Mouse (Mus musculus) forebrain, embryonic 12.5 days (tissue): ENCODE results near the gene Gm10471. TPM values are rescaled to one million over a fixed set of nuclear protein-coding genes. Genes with fewer than 3 reads are reported as not detected.
"Not testable (repeated sequence)": the region's sequence is repeated elsewhere in the genome, so short reads cannot be mapped to it uniquely, and the experiment has no call there.

Experiments used
- ATAC-seq: fragments of 200-750 bp; cut with Nextera tagmentation; 2 replicates; pipeline ENCODE4 v1.8.0; 2017; ENCODE audit warnings: moderate TSS enrichment; ENCODE audit not compliant: low FRiP score
- H3K27ac ChIP-seq: fragments of 300-500 bp; sonication (generic); 2 replicates; pipeline ENCODE4 v1.5.1; 2016; ENCODE audit warnings: mild to moderate bottlenecking
- H3K27me3 ChIP-seq: fragments of 300-500 bp; sonication (generic); 2 replicates; pipeline ENCODE4 v1.6.1; 2016; ENCODE audit warnings: mild to moderate bottlenecking
- H3K36me3 ChIP-seq: fragments of 300-500 bp; sonication (generic); replicated peaks from 2 replicates; pipeline ENCODE4 v1.6.1; 2016; ENCODE audit warnings: mild to moderate bottlenecking
- H3K4me1 ChIP-seq: fragments of 300-500 bp; sonication (generic); 2 replicates; pipeline ENCODE4 v1.6.1; 2016
- H3K4me2 ChIP-seq: fragments of 300-500 bp; sonication (generic); 2 replicates; pipeline ENCODE4 v1.6.1; 2016; ENCODE audit warnings: mild to moderate bottlenecking, moderate library complexity
- H3K4me3 ChIP-seq: fragments of 300-500 bp; sonication (generic); replicated peaks from 2 replicates; pipeline ENCODE4 v1.5.1; 2016; ENCODE audit warnings: mild to moderate bottlenecking
- H3K9ac ChIP-seq: fragments of 300-500 bp; sonication (generic); 2 replicates; pipeline ENCODE4 v1.6.1; 2016; ENCODE audit warnings: mild to moderate bottlenecking
- H3K9me3 ChIP-seq: fragments of 300-500 bp; sonication (generic); 2 replicates; pipeline ENCODE4 v1.6.1; 2016
- WGBS: fragments of 180-500 bp; shearing (Covaris S2); methylation state at CpG from one replicate; pipeline ENCODE4 v1.1.7; 2016; 5-methylcytosine and 5-hydroxymethylcytosine counted together
- polyA plus RNA-seq: library from polyadenylated mRNA; unstranded; fragments of >200 nt; fragmentation: Nextera tagmentation; extraction: Ambion mirVana; gene quantifications from 2 replicates; pipeline ENCODE4 v1.2.1, GENCODE M21; 2016

The Gm10471 gene
- polyA plus RNA-seq = not detected in 2 replicates

GRCm38 (mm10) chr5:26089191-26089590 is at the start of gene Gm10471:
TSS of gene Gm10471 (minus strand) at chr5:26089291.
- not testable (repeated sequence) for H3K4me3 ChIP-seq, H3K27ac ChIP-seq, H3K27me3 ChIP-seq, H3K36me3 ChIP-seq, H3K4me1 ChIP-seq, ATAC-seq, H3K9ac ChIP-seq, H3K9me3 ChIP-seq, H3K4me2 ChIP-seq
- WGBS = 81% methylated on average over 1 of the region's 1 CpGs

GRCm38 (mm10) chr5:26121321-26121720 is 32.2 kb upstream of the Gm10471 start, which contains the start of gene Gm10220:
TSS of gene Gm10220 (minus strand) at chr5:26121421.
- H3K36me3 ChIP-seq, H3K4me1 ChIP-seq, ATAC-seq, H3K27ac ChIP-seq, H3K9ac ChIP-seq, H3K27me3 ChIP-seq, H3K4me2 ChIP-seq, H3K9me3 ChIP-seq, H3K4me3 ChIP-seq: not testable (repeated sequence)
- WGBS = no CpG with 5 or more reads among the region's 3 CpGs

- not testable (repeated sequence) for H3K4me3 ChIP-seq, H3K36me3 ChIP-seq, ATAC-seq, H3K27me3 ChIP-seq, H3K9ac ChIP-seq, H3K9me3 ChIP-seq, H3K27ac ChIP-seq, H3K4me1 ChIP-seq, H3K4me2 ChIP-seq
- no CpG with 5 or more reads among the region's 3 CpGs for WGBS
Observed at GRCm38 (mm10) chr5:26105262-26105661, 16.2 kb upstream of the Gm10471 start, which contains the start of gene 5031410I06Rik. TSS of gene 5031410I06Rik (minus strand) at chr5:26105362.

- H3K9ac ChIP-seq, H3K4me2 ChIP-seq, H3K27ac ChIP-seq, H3K36me3 ChIP-seq, H3K27me3 ChIP-seq, H3K4me1 ChIP-seq, H3K4me3 ChIP-seq, ATAC-seq, H3K9me3 ChIP-seq: not testable (repeated sequence)
Observed at GRCm38 (mm10) chr5:26079023-26079422, 10.1 kb downstream of the Gm10471 start.

GRCm38 (mm10) chr5:26070716-26071115 is 18.4 kb downstream of the Gm10471 start:
- no peaks in the 10 kb centered on the region for H3K4me1 ChIP-seq

GRCm38 (mm10) chr5:26058481-26058880 is 30.6 kb downstream of the Gm10471 start, which contains the start of gene Gm7347:
TSS of gene Gm7347 (minus strand) at chr5:26058581.
- H3K27ac ChIP-seq, ATAC-seq, H3K36me3 ChIP-seq, H3K4me2 ChIP-seq, H3K4me1 ChIP-seq, H3K4me3 ChIP-seq, H3K9me3 ChIP-seq, H3K27me3 ChIP-seq, H3K9ac ChIP-seq: not testable (repeated sequence)
- no CpG with 5 or more reads among the region's 2 CpGs for WGBS

More at GRCm38 (mm10) chr5:26070716-26071115, 18.4 kb downstream of the Gm10471 start:
- no peak overlapping the region for H3K4me3 ChIP-seq
- no peak for ATAC-seq
- peaks cover 7% of the 10 kb centered on the region; the same call in 1 of the 2 replicates for H3K9me3 ChIP-seq
- WGBS = 90% methylated on average over 24 of the region's 24 CpGs
- no peaks in the 10 kb centered on the region for H3K36me3 ChIP-seq
- H3K27me3 ChIP-seq = no peaks in the 10 kb centered on the region
- no peak overlapping the region for H3K27ac ChIP-seq
- no peak overlapping the region for H3K9ac ChIP-seq
- no peak overlapping the region for H3K4me2 ChIP-seq

GRCm38 (mm10) chr5:26039458-26039857 is 49.6 kb downstream of the Gm10471 start, which contains the start of gene Speer4a:
TSS of gene Speer4a (minus strand) at chr5:26039558.
- H3K9ac ChIP-seq, H3K4me2 ChIP-seq, H3K36me3 ChIP-seq, H3K27ac ChIP-seq, ATAC-seq, H3K4me1 ChIP-seq, H3K9me3 ChIP-seq, H3K27me3 ChIP-seq, H3K4me3 ChIP-seq: not testable (repeated sequence)
- 75% methylated on average over 2 of the region's 2 CpGs for WGBS

Other genes with a start within 250 kb of the Gm10471 start
- not detected in 2 replicates for gene Gm21663, start 146.9 kb downstream of the Gm10471 start, polyA plus RNA-seq
- gene Gm21671, start 134.9 kb downstream of the Gm10471 start, polyA plus RNA-seq = 0.08 TPM in 1 of 2 replicates, not detected in the other
- 0.06 TPM in 1 of 2 replicates, not detected in the other for gene Gm21680, start 116.6 kb downstream of the Gm10471 start, polyA plus RNA-seq
- gene Gm21698, start 100.6 kb downstream of the Gm10471 start, polyA plus RNA-seq = not detected in 2 replicates
- gene Gm1979, start 84.5 kb downstream of the Gm10471 start, polyA plus RNA-seq = not detected in 2 replicates
- gene Gm5862, start 66.4 kb downstream of the Gm10471 start, polyA plus RNA-seq = not detected in 2 replicates
- gene Speer4a, start 49.7 kb downstream of the Gm10471 start, polyA plus RNA-seq = 0.10 TPM in 1 of 2 replicates, not detected in the other
- not detected in 2 replicates for gene Gm7347, start 30.7 kb downstream of the Gm10471 start, polyA plus RNA-seq
- not detected in 2 replicates for gene 5031410I06Rik, start 16.1 kb upstream of the Gm10471 start, polyA plus RNA-seq
- not detected in 2 replicates for gene Gm10220, start 32.1 kb upstream of the Gm10471 start, polyA plus RNA-seq
- not detected in 2 replicates for gene Gm7361, start 168.4 kb upstream of the Gm10471 start, polyA plus RNA-seq